Mouse (Mus musculus) ES-E14 (cell line): ENCODE results near the gene Tbc1d9. TPM values are rescaled to one million over a fixed set of nuclear protein-coding genes. Genes with fewer than 3 reads are reported as not detected.

Experiments
- DNase-seq: peaks from one replicate; pipeline ENCODE4 v3.0.0-alpha.2; 2013; ENCODE audit warnings: low read depth, low spot score
- H3K27ac ChIP-seq: 2 replicates; pipeline ENCODE4 v1.5.1; 2012; ENCODE audit warnings: low read depth, mild to moderate bottlenecking, low read length, moderate library complexity, mixed read lengths; ENCODE audit not compliant: poor library complexity, insufficient read depth, severe bottlenecking
- H3K36me3 ChIP-seq: 2 replicates; pipeline ENCODE4 v1.6.1; 2012; ENCODE audit warnings: mild to moderate bottlenecking, low read length, moderate library complexity, mixed read lengths; ENCODE audit not compliant: control insufficient read depth, poor library complexity, insufficient read depth, severe bottlenecking
- H3K4me1 ChIP-seq, 2 experiments: fragments of 150-350 bp in 1 of 2; sonication (generic) in 1 of 2; 2 replicates each; pipeline ENCODE4 v1.6.1; 2012; ENCODE audit warnings: low read length in 2 of 2, mild to moderate bottlenecking in 1 of 2, mixed read lengths in 1 of 2; ENCODE audit not compliant: control insufficient read depth in 2 of 2, insufficient read depth in 2 of 2, poor library complexity in 1 of 2
- H3K4me3 ChIP-seq, 2 experiments: fragments of 150-350 bp in 1 of 2; sonication (generic) in 1 of 2; 2 replicates each; pipeline ENCODE4 v1.5.1; 2012; ENCODE audit warnings: low read length in 2 of 2, low read depth in 1 of 2, mild to moderate bottlenecking in 1 of 2, mixed read lengths in 1 of 2; ENCODE audit not compliant: insufficient read depth in 1 of 2, poor library complexity in 1 of 2, severe bottlenecking in 1 of 2
- H3K9ac ChIP-seq: 2 replicates; pipeline ENCODE4 v1.6.1; 2012; ENCODE audit warnings: low read depth, mild to moderate bottlenecking, low read length, mixed read lengths; ENCODE audit not compliant: poor library complexity, insufficient read depth, severe bottlenecking
- H3K9me3 ChIP-seq: fragments of 150-350 bp; sonication (generic); 2 replicates; pipeline ENCODE4 v1.6.1; 2012; ENCODE audit warnings: low read depth, mild to moderate bottlenecking, low read length; ENCODE audit not compliant: control insufficient read depth, insufficient read depth
- CHD2 ChIP-seq: IDR thresholded peaks from 2 replicates; pipeline ENCODE4 v1.6.1; 2014; ENCODE audit warnings: mild to moderate bottlenecking, low read depth, low read length, inconsistent platforms
- HCFC1 ChIP-seq: IDR thresholded peaks from 2 replicates; pipeline ENCODE4 v1.6.1; 2012; ENCODE audit warnings: low read length, inconsistent platforms, borderline replicate concordance; ENCODE audit not compliant: insufficient read depth
- MAFK ChIP-seq: IDR thresholded peaks from 2 replicates; pipeline ENCODE4 v1.6.1; 2014; ENCODE audit warnings: mild to moderate bottlenecking, low read depth, low read length, inconsistent platforms; ENCODE audit not compliant: insufficient read depth
- ZC3H11A ChIP-seq: IDR thresholded peaks from 2 replicates; pipeline ENCODE4 v1.6.1; 2012; ENCODE audit warnings: low read depth, mild to moderate bottlenecking, inconsistent platforms, low read length, borderline replicate concordance
- ZNF384 ChIP-seq: IDR thresholded peaks from 2 replicates; pipeline ENCODE4 v1.6.1; 2012; ENCODE audit warnings: low read depth, low read length, inconsistent platforms
- in situ Hi-C, 2 experiments: fragments of 600-800 bp; cut with MboI; formaldehyde crosslinking; loops; one replicate each; pipeline ENCODE4 v1.15.1; 2025; ENCODE audit warnings: low sequenced_read_pairs in 2 of 2, inconsistent platforms in 1 of 2; ENCODE audit not compliant: unreplicated experiment in 2 of 2
- total RNA-seq: library from RNA; depleted of rRNA; stranded (reverse); fragments of 300-350 nt; gene quantifications from 2 replicates; pipeline ENCODE4 v1.2.3, GENCODE M21; 2012

Gene Tbc1d9
- total RNA-seq, 1 experiment: 7.1 TPM

DNA sequence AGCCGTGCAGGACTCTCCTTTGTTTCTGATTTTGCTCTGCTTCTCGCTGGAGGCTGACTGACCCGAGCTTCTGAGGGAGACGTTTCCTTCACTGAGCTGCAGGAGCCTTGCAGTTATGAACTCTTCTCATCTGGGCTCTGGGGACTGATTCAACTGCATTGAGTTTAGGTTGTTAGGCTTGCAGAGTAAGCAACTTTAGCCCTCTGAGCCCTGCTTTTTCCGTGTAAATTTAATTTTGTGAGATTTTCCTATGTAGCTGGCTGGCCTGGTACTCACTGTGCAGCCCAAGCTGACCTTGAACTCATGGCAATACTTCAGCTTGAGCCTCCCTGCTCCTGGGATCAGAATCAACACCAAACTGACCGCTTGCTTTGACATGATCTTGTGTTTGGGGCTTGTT lies 5.7 kb downstream of the Tbc1d9 start:
- Histone ChIP-seq H3K36me3 (no peaks in the 10 kb centered on the region), H3K27ac (no peak overlapping the region), H3K4me1 (peaks cover 2 to 3% of the 10 kb centered on the region in 2 experiments; a peak in 3 of 4 replicates), H3K9ac (no peak overlapping the region), H3K9me3 (no peaks in the 10 kb centered on the region), H3K4me3 (no peak overlapping the region)
- no peak for DNase-seq
- in situ Hi-C loops: no loop called here
- TF ChIP-seq CHD2 (no peak), ZNF384 (no peak), ZC3H11A (no peak), MAFK (no peak), HCFC1 (no peak)

DNA sequence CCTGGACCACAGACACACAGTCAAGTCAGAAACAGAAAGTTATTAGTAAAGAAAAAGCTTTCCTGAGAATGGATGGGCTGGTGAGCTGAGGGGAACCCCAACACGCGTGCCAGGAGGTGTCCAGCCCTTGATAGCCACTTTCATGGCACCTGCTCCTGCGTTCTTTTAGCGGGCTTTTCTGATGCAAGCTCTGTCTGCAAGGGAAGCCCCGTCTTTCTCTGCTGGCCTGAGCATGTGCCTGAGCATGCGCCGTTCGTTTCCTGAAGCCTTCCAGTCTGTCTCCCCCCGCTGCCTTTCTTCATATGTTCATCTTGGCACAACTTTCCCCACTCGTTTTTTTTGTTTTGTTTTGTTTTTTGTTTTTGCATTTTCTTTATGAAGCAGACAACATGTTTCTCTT lies 10.5 kb downstream of the Tbc1d9 start:
- Histone ChIP-seq H3K4me3 (no peak overlapping the region), H3K9ac (no peak overlapping the region), H3K9me3 (no peaks in the 10 kb centered on the region), H3K4me1 (peaks cover 0 to 7% of the 10 kb centered on the region in 2 experiments; a peak in 1 of 4 replicates), H3K36me3 (no peaks in the 10 kb centered on the region), H3K27ac (no peak overlapping the region)
- DNase-seq: no peak
- in situ Hi-C loops: no loop called here
- TF ChIP-seq MAFK: no peak
- no peak for TF ChIP-seq CHD2
- no peak for TF ChIP-seq HCFC1
- TF ChIP-seq ZNF384: no peak
- no peak for TF ChIP-seq ZC3H11A

DNA sequence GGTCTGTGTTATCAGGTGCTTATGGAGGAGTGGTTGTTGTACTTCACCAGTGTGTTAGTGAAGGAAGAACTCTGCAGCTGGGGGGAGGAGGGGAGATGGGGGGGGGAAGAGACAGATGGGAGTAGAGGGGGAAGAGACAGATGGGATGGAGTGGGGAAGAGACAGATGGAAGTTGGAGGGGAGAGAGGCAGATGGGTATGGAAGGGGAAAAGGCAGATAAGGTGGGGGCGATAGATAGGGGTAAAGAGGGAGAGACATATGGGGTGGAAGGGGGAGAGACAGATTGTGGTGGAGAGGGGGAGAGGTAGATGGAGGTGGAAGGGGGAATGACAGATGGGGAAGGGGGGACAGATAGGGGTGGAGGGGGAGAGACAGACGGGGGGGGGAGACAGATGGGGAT lies 11.6 kb downstream of the Tbc1d9 start:
- Histone ChIP-seq H3K9me3 (no peaks in the 10 kb centered on the region), H3K4me1 (peaks cover 0 to 7% of the 10 kb centered on the region in 2 experiments; a peak in 1 of 4 replicates), H3K27ac (no peak overlapping the region), H3K9ac (no peak overlapping the region), H3K36me3 (no peaks in the 10 kb centered on the region), H3K4me3 (no peak overlapping the region)
- TF ChIP-seq CHD2: no peak
- no peak for TF ChIP-seq ZNF384
- no peak for TF ChIP-seq MAFK
- no peak for TF ChIP-seq ZC3H11A
- no peak for TF ChIP-seq HCFC1
- no peak for DNase-seq
- in situ Hi-C loops: no loop called here

GRCm38 (mm10) chr8:83177317-83178195 lies 12.4 kb downstream of the Tbc1d9 start:
- Histone ChIP-seq H3K4me1 (peaks cover 0 to 7% of the 10 kb centered on the region in 2 experiments; a peak in 1 of 4 replicates), H3K9me3 (no peaks in the 10 kb centered on the region), H3K27ac (no peak overlapping the region), H3K36me3 (no peaks in the 10 kb centered on the region), H3K4me3 (no peak overlapping the region), H3K9ac (no peak overlapping the region)
- no peak for TF ChIP-seq MAFK
- no peak for TF ChIP-seq CHD2
- no peak for TF ChIP-seq ZNF384
- no peak for TF ChIP-seq ZC3H11A
- no peak for TF ChIP-seq HCFC1
- in situ Hi-C loops: no loop called here
- DNase-seq: no peak
